Mouse (Mus musculus): ENCODE results near the gene Dolpp1.

GRCm38 (mm10) chr2:30401581-30401980 lies 9.5 kb downstream of the Dolpp1 start:
- TF ChIP-seq POLR2A (IDR thresholded peaks at IDR 0.05; ENCODE audit: borderline replicate concordance, low read depth, low read length) (no peak), CTCF (IDR thresholded peaks at IDR 0.05; ENCODE audit: low read depth, low read length) (no peak)
